Mouse (Mus musculus) ES-E14 (cell line): ENCODE results near the gene Zer1. TPM values are rescaled to one million over a fixed set of nuclear protein-coding genes. Genes with fewer than 3 reads are reported as not detected.

Source experiments
- DNase-seq: peaks from one replicate; pipeline ENCODE4 v3.0.0-alpha.2; 2013; ENCODE audit warnings: low read depth, low spot score
- H3K27ac ChIP-seq: 2 replicates; pipeline ENCODE4 v1.5.1; 2012; ENCODE audit warnings: low read depth, mild to moderate bottlenecking, low read length, moderate library complexity, mixed read lengths; ENCODE audit not compliant: poor library complexity, insufficient read depth, severe bottlenecking
- H3K36me3 ChIP-seq: 2 replicates; pipeline ENCODE4 v1.6.1; 2012; ENCODE audit warnings: mild to moderate bottlenecking, low read length, moderate library complexity, mixed read lengths; ENCODE audit not compliant: control insufficient read depth, poor library complexity, insufficient read depth, severe bottlenecking
- H3K4me1 ChIP-seq, 2 experiments: fragments of 150-350 bp in 1 of 2; sonication (generic) in 1 of 2; 2 replicates each; pipeline ENCODE4 v1.6.1; 2012; ENCODE audit warnings: low read length in 2 of 2, mild to moderate bottlenecking in 1 of 2, mixed read lengths in 1 of 2; ENCODE audit not compliant: control insufficient read depth in 2 of 2, insufficient read depth in 2 of 2, poor library complexity in 1 of 2
- H3K4me3 ChIP-seq, 2 experiments: fragments of 150-350 bp in 1 of 2; sonication (generic) in 1 of 2; 2 replicates each; pipeline ENCODE4 v1.5.1; 2012; ENCODE audit warnings: low read length in 2 of 2, low read depth in 1 of 2, mild to moderate bottlenecking in 1 of 2, mixed read lengths in 1 of 2; ENCODE audit not compliant: insufficient read depth in 1 of 2, poor library complexity in 1 of 2, severe bottlenecking in 1 of 2
- H3K9ac ChIP-seq: 2 replicates; pipeline ENCODE4 v1.6.1; 2012; ENCODE audit warnings: low read depth, mild to moderate bottlenecking, low read length, mixed read lengths; ENCODE audit not compliant: poor library complexity, insufficient read depth, severe bottlenecking
- H3K9me3 ChIP-seq: fragments of 150-350 bp; sonication (generic); 2 replicates; pipeline ENCODE4 v1.6.1; 2012; ENCODE audit warnings: low read depth, mild to moderate bottlenecking, low read length; ENCODE audit not compliant: control insufficient read depth, insufficient read depth
- CHD2 ChIP-seq: IDR thresholded peaks from 2 replicates; pipeline ENCODE4 v1.6.1; 2014; ENCODE audit warnings: mild to moderate bottlenecking, low read depth, low read length, inconsistent platforms
- HCFC1 ChIP-seq: IDR thresholded peaks from 2 replicates; pipeline ENCODE4 v1.6.1; 2012; ENCODE audit warnings: low read length, inconsistent platforms, borderline replicate concordance; ENCODE audit not compliant: insufficient read depth
- MAFK ChIP-seq: IDR thresholded peaks from 2 replicates; pipeline ENCODE4 v1.6.1; 2014; ENCODE audit warnings: mild to moderate bottlenecking, low read depth, low read length, inconsistent platforms; ENCODE audit not compliant: insufficient read depth
- ZC3H11A ChIP-seq: IDR thresholded peaks from 2 replicates; pipeline ENCODE4 v1.6.1; 2012; ENCODE audit warnings: low read depth, mild to moderate bottlenecking, inconsistent platforms, low read length, borderline replicate concordance
- ZNF384 ChIP-seq: IDR thresholded peaks from 2 replicates; pipeline ENCODE4 v1.6.1; 2012; ENCODE audit warnings: low read depth, low read length, inconsistent platforms
- in situ Hi-C, 2 experiments: fragments of 600-800 bp; cut with MboI; formaldehyde crosslinking; loops; one replicate each; pipeline ENCODE4 v1.15.1; 2025; ENCODE audit warnings: low sequenced_read_pairs in 2 of 2, inconsistent platforms in 1 of 2; ENCODE audit not compliant: unreplicated experiment in 2 of 2
- total RNA-seq: library from RNA; depleted of rRNA; stranded (reverse); fragments of 300-350 nt; gene quantifications from 2 replicates; pipeline ENCODE4 v1.2.3, GENCODE M21; 2012

The Zer1 gene
- total RNA-seq, 1 experiment, result 11.4 TPM

- Histone ChIP-seq H3K36me3 (peaks cover 31% of the 10 kb centered on the region; the same call in 1 of the 2 replicates), H3K9ac (no peak overlapping the region)
Observed at GRCm38 (mm10) chr2:30107646-30108045, 16.7 kb downstream of the Zer1 start.

GRCm38 (mm10) chr2:30106364-30106763 lies 18.0 kb downstream of the Zer1 start:
- Histone ChIP-seq H3K4me3 (no peak overlapping the region), H3K9me3 (no peaks in the 10 kb centered on the region), H3K27ac (no peak overlapping the region), H3K9ac (no peak overlapping the region), H3K36me3 (peaks cover 30% of the 10 kb centered on the region; the same call in 1 of the 2 replicates), H3K4me1 (0 out of 4 replicates have a peak, but pooled peaks cover 0 to 1% of the 10 kb centered on the region in 2 experiments)
- peak; percentile 54; the same call in 1 of the 2 replicates for TF ChIP-seq ZC3H11A
- TF ChIP-seq HCFC1, result no peak
- DNase-seq, result no peak
- in situ Hi-C loops, result loop anchor here in 1 of 2 experiments (5.0 kb wide), 1 partner anchor 51 kb away; no protein-coding TSS in a partner anchor

More at GRCm38 (mm10) chr2:30107646-30108045, 16.7 kb downstream of the Zer1 start:
- in situ Hi-C loops, result loop anchor here in 1 of 2 experiments (5.0 kb wide), 1 partner anchor 50 kb away; no protein-coding TSS in a partner anchor
- Histone ChIP-seq H3K9me3 (no peaks in the 10 kb centered on the region), H3K27ac (no peak overlapping the region), H3K4me1 (no peaks in the 10 kb centered on the region), H3K4me3 (no peak overlapping the region)
- no peak for DNase-seq
- TF ChIP-seq MAFK, result no peak
- TF ChIP-seq CHD2, result no peak
- no peak for TF ChIP-seq HCFC1
- no peak for TF ChIP-seq ZNF384
- TF ChIP-seq ZC3H11A, result no peak

GRCm38 (mm10) chr2:30100214-30100613 lies 24.2 kb downstream of the Zer1 start:
- H3K9me3 ChIP-seq, result no peaks in the 10 kb centered on the region
- H3K27ac ChIP-seq, result no peak overlapping the region
- no peak overlapping the region for H3K4me3 ChIP-seq
- no peak for DNase-seq
- no peak for TF ChIP-seq MAFK
- TF ChIP-seq ZNF384, result no peak
- no peak for TF ChIP-seq CHD2
- no peak for TF ChIP-seq ZC3H11A
- TF ChIP-seq HCFC1, result no peak
- peaks cover 13% of the 10 kb centered on the region; the same call in 1 of the 2 replicates for H3K36me3 ChIP-seq
- no peak overlapping the region for H3K9ac ChIP-seq
- H3K4me1 ChIP-seq, result peaks cover 0 to 7% of the 10 kb centered on the region in 2 experiments; a peak in 2 of 4 replicates
- in situ Hi-C loops, result no loop called here

GRCm38 (mm10) chr2:30095882-30096527 lies 28.4 kb downstream of the Zer1 start:
- no peak for TF ChIP-seq MAFK
- in situ Hi-C loops, result no loop called here
- peaks cover 14% of the 10 kb centered on the region for H3K36me3 ChIP-seq
- H3K9ac ChIP-seq, result no peak overlapping the region
- H3K27ac ChIP-seq, result no peak overlapping the region
- no peak overlapping the region for H3K4me3 ChIP-seq
- DNase-seq, result no peak
- H3K4me1 ChIP-seq, result peaks cover 1 to 14% of the 10 kb centered on the region in 2 experiments; a peak in 2 of 4 replicates
- H3K9me3 ChIP-seq, result no peaks in the 10 kb centered on the region

GRCm38 (mm10) chr2:30094208-30094588 lies 30.2 kb downstream of the Zer1 start:
- H3K9ac ChIP-seq, result peak overlapping the region; percentile 92
- in situ Hi-C loops, result no loop called here
- TF ChIP-seq MAFK, result no peak
- no peak for TF ChIP-seq HCFC1
- TF ChIP-seq ZNF384, result no peak
- no peak for TF ChIP-seq CHD2
- TF ChIP-seq ZC3H11A, result no peak
- H3K36me3 ChIP-seq, result peaks cover 23% of the 10 kb centered on the region
- peak overlapping the region; percentile 86 to 87 for H3K4me3 ChIP-seq
- DNase-seq, result no peak
- H3K4me1 ChIP-seq, result peaks cover 1 to 14% of the 10 kb centered on the region in 2 experiments; a peak in 2 of 4 replicates
- peak overlapping the region; percentile 81 for H3K27ac ChIP-seq
- no peaks in the 10 kb centered on the region for H3K9me3 ChIP-seq
